Mouse (Mus musculus): ENCODE data around the gene Ubc.
A peak's percentile ranks its signal among the peaks of the same experiment; 100 is the strongest.

Ubc gene

DNA sequence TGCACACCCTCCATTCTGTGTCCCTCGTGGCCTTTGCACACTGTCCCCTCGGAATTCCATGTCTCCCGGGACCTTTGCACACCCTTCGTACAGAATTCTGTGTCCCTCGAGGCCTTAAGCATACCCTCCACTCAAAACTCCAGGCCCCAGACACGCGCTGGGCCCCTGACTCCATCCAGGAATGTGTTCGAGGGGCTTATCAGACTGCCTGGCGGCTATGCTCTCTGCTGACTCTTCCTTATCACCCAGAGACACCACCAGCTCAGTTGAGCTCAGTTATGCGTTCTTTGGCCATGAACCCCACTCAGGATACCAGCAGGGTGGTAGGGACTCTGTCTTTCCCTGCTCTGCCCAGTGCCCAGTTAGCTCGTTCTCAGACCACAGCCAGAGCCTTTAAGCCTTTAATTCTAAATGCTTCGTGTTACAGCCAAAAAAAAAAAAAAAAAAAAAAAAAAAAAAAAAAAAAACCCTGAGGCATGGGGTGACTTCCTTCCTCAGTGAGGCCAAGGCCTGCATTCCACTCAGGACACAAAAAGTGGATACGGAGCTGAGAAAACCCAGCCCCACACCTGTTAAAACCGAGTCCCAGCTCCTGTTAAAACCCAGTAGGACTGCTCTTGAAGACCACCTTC lies 48.4 kb downstream of the Ubc start:
- DNase-seq = no peak

DNA sequence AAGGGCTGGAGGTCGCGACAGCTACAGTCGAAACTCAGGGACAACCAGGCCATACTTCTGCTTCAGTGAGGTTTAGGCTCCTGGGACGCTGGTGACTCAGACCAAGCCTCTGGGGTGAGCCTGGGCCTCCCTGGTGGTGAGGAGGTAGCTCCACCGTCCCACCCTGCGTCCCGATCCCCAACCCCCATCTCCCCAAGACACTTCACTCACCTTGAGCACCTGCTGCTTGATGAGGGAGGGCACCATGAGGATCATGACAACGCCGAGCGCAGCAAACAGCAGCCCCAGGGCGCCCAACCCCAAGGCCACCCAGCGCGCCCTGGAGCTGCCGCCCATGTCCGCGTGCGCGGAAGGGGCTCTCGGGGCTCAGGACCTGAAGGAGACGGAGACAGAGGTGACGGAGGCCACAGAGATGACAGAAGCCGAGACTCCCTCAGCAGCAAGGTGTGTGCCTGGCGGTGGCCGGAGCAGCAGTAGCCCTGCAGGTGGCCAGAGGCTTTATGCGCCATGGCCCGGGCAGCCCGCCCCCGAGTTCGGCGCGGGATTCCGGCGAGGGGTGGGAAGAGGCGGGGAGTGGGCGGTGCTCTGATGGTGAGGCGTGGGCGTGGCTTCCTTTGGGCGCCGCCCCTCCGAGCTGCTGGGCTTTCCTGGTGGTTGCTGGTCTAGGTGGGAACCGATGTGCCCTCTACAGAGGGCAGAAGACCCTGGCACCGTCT lies 49.3 kb downstream of the Ubc start, which contains the start of gene Scarb1:
Scarb1 (minus strand) TSS at position 548 of the 716 bp plus-strand sequence.
- peak; percentile 91 for DNase-seq

DNA sequence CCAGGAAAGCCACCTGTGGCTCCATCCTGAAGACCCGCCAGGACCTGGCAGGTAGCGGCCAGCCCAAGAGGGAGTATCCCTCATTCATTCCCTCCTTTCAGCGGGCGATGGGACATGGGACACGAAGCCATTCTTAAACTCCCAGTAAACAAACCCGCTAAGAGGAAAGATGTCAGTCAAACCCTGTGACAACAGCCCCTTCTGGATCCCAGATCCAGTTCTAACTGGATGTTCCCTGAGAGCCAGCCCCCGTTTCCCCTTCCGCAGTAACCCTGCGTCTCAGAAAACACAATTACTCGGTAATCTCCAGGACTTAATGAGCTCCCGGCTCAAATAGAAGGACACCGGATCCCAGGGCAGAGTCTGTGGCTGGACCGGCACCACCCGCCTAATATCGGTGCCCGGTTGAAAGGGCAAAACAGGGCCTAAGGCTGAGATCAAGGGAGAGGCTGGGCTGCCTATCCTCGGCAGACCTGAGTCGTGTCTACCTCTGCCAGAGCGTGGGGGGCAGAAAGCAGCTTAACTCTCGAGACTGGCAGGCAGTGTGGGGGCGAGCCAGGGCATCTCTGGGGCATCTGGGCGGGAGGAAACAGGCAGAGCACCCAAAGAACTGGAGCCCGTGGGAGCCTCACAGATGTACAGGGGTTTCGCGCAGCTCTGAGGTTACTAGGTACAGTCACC lies 50.0 kb downstream of the Ubc start:
- no peak for DNase-seq

DNA sequence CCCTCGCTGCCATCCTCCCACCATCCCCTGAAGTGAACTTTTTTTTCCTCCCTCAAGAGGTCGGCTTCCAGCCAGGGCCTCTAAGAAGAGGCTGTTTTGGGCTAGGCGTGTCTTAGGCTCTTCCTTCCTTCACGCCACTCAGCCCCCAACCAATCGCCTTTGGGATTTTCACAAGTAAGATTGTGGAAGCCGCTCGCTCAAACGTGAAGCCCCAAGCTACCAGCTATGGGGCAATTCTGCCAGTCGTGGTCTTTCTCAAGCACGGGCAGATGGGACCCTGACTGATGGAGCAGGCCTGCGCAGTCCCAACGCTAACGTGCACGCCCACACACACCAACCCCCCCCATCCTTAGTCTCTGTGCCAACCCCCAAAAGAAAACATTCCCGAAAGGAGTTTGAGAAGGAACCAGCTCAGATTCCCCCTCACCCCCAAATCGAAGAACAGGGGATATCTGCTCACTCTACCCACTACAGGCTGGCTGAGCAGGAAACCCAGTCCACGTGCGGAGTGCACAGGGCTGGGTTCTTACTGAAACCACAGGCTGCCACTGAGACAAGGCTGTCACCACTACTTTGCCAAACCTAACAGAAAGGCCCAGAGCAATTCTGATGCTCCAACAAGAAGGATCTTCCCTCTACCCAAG lies 50.8 kb downstream of the Ubc start:
- DNase-seq = peak; percentile 65

DNA sequence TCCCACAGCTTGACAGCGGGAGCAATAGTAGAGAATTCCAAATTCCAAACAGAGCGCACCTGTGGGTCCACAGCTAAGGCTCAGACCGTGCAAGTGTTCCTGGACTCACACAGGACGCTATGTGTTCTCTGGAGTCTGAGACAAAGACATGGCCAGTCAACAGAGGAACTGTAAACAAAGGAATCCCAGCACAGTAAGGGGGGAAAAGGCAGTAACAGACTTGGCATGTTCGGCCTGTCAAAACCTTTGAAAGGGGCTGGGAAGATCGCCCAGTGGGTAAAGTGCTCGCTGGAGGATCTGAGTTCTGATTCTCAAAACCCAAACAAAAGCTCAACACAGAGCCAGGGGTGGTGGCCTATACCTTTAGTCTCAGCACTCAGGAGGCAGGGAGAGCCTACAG lies 52.5 kb downstream of the Ubc start:
- no peak for DNase-seq

DNA sequence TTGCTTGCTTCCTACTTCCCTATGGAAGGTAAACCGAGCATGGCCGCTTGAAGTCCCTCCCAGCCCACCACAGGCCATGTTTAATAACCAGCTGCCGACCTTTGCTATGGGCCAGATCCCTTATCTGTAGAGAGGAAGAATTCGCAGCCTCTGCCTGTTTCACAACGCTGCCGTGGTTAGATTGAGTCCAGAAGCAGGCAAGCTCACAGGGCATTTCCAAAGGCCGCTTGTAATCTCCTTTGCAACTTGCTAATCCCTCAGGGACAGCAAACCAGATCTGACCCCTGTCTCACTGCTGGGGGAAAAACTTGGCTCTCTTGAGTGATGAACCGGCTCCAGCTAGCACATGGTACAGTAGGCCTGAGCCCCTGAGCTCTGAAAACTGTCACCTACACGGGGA lies 53.0 kb downstream of the Ubc start:
- no peak for DNase-seq
